Mouse (Mus musculus) hindbrain, embryonic 14.5 days (tissue): ENCODE measurements around the gene Klhl11. TPM values are rescaled to one million over a fixed set of nuclear protein-coding genes. Genes with fewer than 3 reads are reported as not detected.
A peak's percentile ranks its signal among the peaks of the same experiment; 100 is the strongest.

Source experiments
- ATAC-seq: fragments of 200-750 bp; cut with Nextera tagmentation; 2 replicates; pipeline ENCODE4 v1.8.0; 2017; ENCODE audit warnings: moderate number of reproducible peaks, mild to moderate bottlenecking, moderate TSS enrichment, moderate library complexity; ENCODE audit not compliant: low FRiP score
- DNase-seq: peaks from one replicate; pipeline ENCODE4 v3.0.0-alpha.2; 2015; ENCODE audit warnings: low spot score
- H3K27ac ChIP-seq: fragments of 300-500 bp; sonication (generic); 2 replicates; pipeline ENCODE4 v1.5.1; 2014; ENCODE audit warnings: mild to moderate bottlenecking, moderate library complexity
- H3K27me3 ChIP-seq: fragments of 300-500 bp; sonication (generic); 2 replicates; pipeline ENCODE4 v1.6.1; 2014; ENCODE audit warnings: mild to moderate bottlenecking, low read length, mixed read lengths; ENCODE audit not compliant: control insufficient read depth, insufficient read depth
- H3K36me3 ChIP-seq: fragments of 300-500 bp; sonication (generic); replicated peaks from 2 replicates; pipeline ENCODE4 v1.6.1; 2014; ENCODE audit not compliant: control insufficient read depth, insufficient read depth
- H3K4me1 ChIP-seq: fragments of 300-500 bp; sonication (generic); replicated peaks from 2 replicates; pipeline ENCODE4 v1.6.1; 2014; ENCODE audit warnings: antibody characterized with exemption, low read length, mixed read lengths; ENCODE audit not compliant: control insufficient read depth, insufficient read depth
- H3K4me2 ChIP-seq: fragments of 300-500 bp; sonication (generic); replicated peaks from 2 replicates; pipeline ENCODE4 v1.6.1; 2014; ENCODE audit warnings: mild to moderate bottlenecking, moderate library complexity
- H3K4me3 ChIP-seq: fragments of 300-500 bp; sonication (generic); replicated peaks from 2 replicates; pipeline ENCODE4 v1.5.1; 2014; ENCODE audit warnings: mild to moderate bottlenecking, low read length
- H3K9ac ChIP-seq: fragments of 300-500 bp; sonication (generic); 2 replicates; pipeline ENCODE4 v1.6.1; 2014
- H3K9me3 ChIP-seq: fragments of 300-500 bp; sonication (generic); 2 replicates; pipeline ENCODE4 v1.6.1; 2016; ENCODE audit warnings: low read length; ENCODE audit not compliant: control insufficient read depth
- WGBS: fragments of 180-500 bp; shearing (Covaris S2); extraction: QIAGEN DNeasy Blood & Tissue Kit; methylation state at CpG from one replicate; pipeline ENCODE4 v1.1.7; 2014; 5-methylcytosine and 5-hydroxymethylcytosine counted together
- polyA plus RNA-seq: library from polyadenylated mRNA; unstranded; fragments of >200 nt; fragmentation: Nextera tagmentation; extraction: Ambion mirVana; gene quantifications from 2 replicates; pipeline ENCODE4 v1.2.1, GENCODE M21; 2014

Klhl11 gene
- polyA plus RNA-seq, 1 experiment from 2014 or later, result 15.6 TPM

DNA sequence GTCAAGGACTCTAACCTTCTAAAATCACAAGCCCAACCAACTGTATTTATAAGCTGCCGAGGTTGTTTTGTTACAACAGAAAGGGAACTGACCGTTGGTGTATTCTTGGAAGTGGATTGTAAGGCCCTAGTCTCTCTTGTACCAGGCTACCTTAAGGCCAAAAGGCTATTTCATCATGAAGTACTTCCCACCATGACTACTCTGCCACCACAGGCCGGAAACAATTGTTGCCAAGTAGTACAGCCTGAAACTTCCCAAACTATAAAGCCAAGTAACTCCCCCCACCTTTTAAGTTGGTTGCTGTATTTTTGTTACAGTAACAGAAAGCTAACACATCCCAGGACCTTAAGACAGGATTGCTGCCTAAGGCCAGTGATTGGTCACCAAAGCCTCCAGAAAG lies 45.7 kb downstream of the Klhl11 start:
- Histone ChIP-seq H3K4me2 (no peak overlapping the region), H3K27ac (no peak overlapping the region), H3K9me3 (no peaks in the 10 kb centered on the region), H3K4me3 (no peak overlapping the region), H3K36me3 (peaks cover 19% of the 10 kb centered on the region), H3K9ac (no peak overlapping the region), H3K27me3 (no peaks in the 10 kb centered on the region), H3K4me1 (no peaks in the 10 kb centered on the region)
- no peak for DNase-seq
- no peak for ATAC-seq
- 90% methylated on average over 3 of the region's 3 CpGs for whole genome bisulfite sequencing

DNA sequence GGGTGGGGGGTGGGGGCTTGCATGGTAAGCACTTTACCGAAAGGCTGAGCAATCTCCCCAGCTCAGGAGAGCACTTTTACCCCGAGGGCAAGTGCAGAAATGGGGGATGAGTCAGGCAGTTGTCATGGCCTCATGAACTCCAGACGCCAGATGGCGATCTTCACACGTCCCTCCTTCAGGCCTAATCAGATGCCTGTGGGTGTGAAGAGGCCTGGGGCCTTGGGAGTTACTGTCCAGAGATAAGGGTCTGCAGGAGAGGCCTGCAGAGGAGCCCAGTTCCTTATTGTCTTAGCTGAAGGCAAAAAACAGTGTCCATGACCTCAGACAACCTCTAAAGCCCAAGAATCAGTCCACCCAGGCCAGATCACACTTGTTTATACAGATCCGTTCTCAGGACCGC lies 46.7 kb downstream of the Klhl11 start:
- Histone ChIP-seq H3K9ac (no peak overlapping the region), H3K36me3 (peaks cover 14% of the 10 kb centered on the region), H3K4me2 (no peak overlapping the region), H3K27ac (no peak overlapping the region), H3K4me3 (no peak overlapping the region), H3K9me3 (no peaks in the 10 kb centered on the region), H3K4me1 (no peaks in the 10 kb centered on the region), H3K27me3 (no peaks in the 10 kb centered on the region)
- WGBS, result 35% methylated on average over 7 of the region's 7 CpGs
- ATAC-seq (no peak), DNase-seq (no peak)

DNA sequence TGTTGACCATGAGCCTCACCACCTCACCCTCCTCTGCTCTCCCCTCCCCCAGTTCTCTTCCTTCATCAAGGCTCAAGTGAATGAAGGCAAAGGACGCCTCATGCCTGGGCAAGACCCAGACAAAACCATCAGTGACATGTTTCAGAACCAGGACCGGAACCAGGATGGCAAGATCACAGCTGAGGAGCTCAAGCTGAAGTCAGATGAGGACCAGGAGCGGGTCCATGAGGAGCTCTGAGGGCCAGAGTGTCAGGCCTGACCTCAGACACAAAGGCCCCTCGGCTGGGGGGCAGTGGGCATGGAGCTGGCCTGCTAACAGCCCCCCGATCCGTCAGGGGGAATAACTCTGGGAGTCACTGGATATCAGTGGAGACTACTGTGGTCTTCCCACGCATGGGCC lies 48.7 kb downstream of the Klhl11 start:
- 89% methylated on average over 7 of the region's 7 CpGs for WGBS
- Histone ChIP-seq H3K4me3 (no peak overlapping the region), H3K9ac (no peak overlapping the region), H3K9me3 (no peaks in the 10 kb centered on the region), H3K27ac (no peak overlapping the region), H3K4me1 (no peaks in the 10 kb centered on the region), H3K36me3 (no peaks in the 10 kb centered on the region), H3K4me2 (no peak overlapping the region), H3K27me3 (no peaks in the 10 kb centered on the region)
- no peak for DNase-seq
- ATAC-seq, result no peak

DNA sequence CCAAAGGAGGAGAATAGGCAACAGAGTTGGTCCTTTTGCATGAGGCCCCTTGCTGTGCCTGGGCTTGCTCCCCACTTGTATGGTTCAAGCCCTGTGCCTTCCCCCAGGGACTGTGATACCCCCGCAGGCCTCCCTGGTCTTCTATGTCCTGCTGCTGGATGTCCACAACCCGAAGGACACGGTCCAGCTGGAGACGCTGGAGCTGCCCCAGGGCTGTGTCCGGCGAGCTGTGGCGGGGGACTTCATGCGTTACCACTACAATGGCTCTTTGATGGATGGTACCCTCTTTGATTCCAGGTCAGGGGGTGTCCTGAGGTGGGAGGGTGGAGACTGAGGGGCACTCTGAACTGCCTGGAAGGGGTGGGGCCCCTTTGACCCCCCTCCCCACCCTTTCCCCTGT lies 51.0 kb downstream of the Klhl11 start:
- ATAC-seq, result no peak

DNA sequence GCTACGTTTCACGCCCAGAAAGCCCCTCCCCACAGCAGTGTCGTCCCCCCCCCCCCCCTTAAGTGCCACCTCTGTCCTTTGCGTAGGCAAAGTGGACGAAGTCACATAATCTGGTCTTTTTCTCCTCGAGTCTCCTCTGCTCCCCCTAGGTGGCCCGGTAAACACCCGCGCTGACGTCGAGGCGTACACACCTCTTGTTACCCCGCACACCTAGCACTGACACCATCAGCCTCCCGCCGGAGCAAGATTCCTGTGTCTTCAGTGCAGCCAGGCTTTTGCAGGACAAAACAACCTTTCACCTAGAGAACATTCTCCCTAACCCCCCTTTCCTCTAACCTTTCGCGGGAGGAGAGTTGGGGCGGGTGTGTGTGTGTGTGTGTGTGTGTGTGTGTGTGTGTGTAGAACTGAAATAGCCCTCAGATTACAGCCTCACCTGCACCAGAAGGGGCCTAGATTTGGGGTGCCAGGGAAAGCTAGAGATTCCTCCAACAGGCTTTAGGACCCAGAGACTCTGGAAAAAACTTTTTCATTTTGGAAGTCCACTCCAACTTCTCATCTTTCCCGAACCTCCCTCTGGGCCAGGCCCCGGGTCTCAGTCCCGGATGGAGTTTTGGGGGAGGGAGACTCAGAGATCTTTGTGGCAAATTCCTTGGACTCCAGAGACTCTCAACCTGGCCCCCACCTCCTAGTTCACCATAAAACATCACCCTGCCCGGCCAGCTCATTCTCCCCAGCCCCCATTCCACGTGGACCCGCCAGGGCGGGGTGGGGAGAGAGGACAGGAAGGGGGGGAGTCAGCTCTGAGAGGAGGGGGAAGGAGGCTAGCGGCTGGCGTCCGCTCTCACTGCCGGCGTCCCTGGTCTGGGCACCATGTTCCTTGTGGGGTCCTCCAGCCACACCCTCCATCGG lies 57.4 kb downstream of the Klhl11 start, which contains the start of gene Fkbp10:
Gene Fkbp10 (plus strand): TSS at position 784 of the 909 bp plus-strand sequence.
- Histone ChIP-seq H3K4me1 (peaks cover 9% of the 10 kb centered on the region), H3K4me3 (peak within 1 kb of the TSS; percentile 39), H3K4me2 (peak within 1 kb of the TSS; percentile 47), H3K36me3 (no peaks in the 10 kb centered on the region), H3K9ac (peak within 1 kb of the TSS; percentile 54), H3K9me3 (no peaks in the 10 kb centered on the region), H3K27me3 (peaks cover 24% of the 10 kb centered on the region), H3K27ac (peak within 1 kb of the TSS; percentile 16)
- ATAC-seq (peak; percentile 61; the same call in 1 of the 2 replicates), DNase-seq (no peak)
- 2% methylated on average over 31 of the region's 31 CpGs for WGBS

More for the DNA sequence above, 51.0 kb downstream of the Klhl11 start:
- DNase-seq, result no peak
- H3K27me3 ChIP-seq, result peaks cover 5% of the 10 kb centered on the region; the same call in 1 of the 2 replicates
- H3K9me3 ChIP-seq, result no peaks in the 10 kb centered on the region
- no peak overlapping the region for H3K4me2 ChIP-seq
- no peak overlapping the region for H3K9ac ChIP-seq
- no peaks in the 10 kb centered on the region for H3K4me1 ChIP-seq
- no peaks in the 10 kb centered on the region for H3K36me3 ChIP-seq
- no peak overlapping the region for H3K4me3 ChIP-seq
- H3K27ac ChIP-seq, result no peak overlapping the region
- WGBS, result 34% methylated on average over 8 of the region's 8 CpGs

DNA sequence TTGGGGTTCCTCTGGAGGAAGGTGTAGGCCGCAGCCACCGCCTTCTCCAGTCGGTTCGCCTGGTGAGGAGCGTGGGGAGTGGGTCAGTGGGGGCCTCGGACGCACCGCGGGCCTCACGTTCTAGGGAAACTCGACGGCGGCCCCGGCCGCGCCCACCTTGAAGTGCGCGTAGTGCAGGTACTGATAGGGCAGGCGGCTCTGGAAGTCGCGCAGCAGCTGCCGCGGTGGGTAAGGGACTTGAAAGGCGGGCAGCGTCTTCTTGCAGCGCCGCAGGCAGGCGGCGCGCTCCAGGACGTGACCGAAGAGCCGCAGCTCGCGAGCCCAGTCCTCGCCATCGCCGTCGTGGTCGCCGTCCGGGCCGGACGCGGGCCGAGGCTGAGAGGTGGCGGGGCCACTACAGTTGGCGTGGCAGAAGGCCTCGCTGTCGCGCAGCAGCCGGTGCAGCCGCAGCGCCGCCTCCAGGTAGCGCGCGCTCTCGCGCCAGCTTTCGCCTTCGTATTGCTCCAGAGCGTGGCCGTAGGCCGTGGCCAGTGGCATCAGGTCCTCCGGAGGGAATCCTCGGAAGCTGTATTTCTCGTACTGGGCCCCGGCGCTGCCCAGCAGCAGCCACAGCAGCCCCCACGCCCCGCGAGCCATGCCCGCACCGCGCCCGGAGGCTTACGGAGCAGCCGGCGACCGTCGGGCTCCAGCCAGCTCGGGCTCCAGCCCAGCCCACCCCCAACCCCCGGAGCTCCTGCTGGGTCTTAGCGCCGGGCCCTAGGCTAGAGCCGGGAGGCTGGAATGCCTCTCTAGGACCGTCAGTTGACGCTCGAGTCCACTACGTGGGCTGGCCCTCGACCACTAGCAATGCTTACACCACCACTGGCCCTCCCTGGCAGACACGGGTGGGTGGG lies 58.3 kb downstream of the Klhl11 start, which contains the start of gene P3h4:
Gene P3h4 (minus strand): TSS at position 816 of the 893 bp plus-strand sequence.
- WGBS, result 2% methylated on average over 88 of the region's 93 CpGs
- Histone ChIP-seq H3K27me3 (peaks cover 24% of the 10 kb centered on the region), H3K9me3 (no peaks in the 10 kb centered on the region), H3K4me2 (peak within 1 kb of the TSS; percentile 47), H3K4me3 (peak within 1 kb of the TSS; percentile 39), H3K36me3 (peaks cover 3% of the 10 kb centered on the region; the same call in 1 of the 2 replicates), H3K4me1 (peaks cover 9% of the 10 kb centered on the region), H3K27ac (peak within 1 kb of the TSS; percentile 16), H3K9ac (peak within 1 kb of the TSS; percentile 54)
- DNase-seq, result peak; percentile 78
- ATAC-seq, result peak; percentile 93

DNA sequence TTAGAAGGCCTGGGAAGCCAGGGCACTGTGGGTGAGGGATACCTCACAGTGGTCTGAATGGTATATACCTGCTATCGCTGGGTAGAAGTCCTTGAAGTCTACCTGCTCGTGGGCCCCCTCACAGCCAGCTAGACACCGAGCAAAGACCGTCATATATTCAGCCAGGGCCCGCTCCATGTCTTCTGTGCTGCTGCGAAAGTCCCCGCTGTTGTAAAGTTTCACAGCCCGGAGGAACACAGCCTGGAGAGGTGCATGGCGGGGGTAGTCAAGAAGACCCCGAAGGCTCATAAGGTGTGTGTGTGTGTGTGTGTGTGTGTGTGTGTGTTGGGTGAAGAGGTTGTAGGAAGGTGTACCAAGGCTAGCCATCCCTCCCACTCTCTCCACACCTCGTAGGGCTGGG lies 59.0 kb downstream of the Klhl11 start:
- ATAC-seq, result no peak
- Histone ChIP-seq H3K36me3 (peaks cover 10% of the 10 kb centered on the region), H3K4me2 (peak overlapping the region; percentile 47), H3K27ac (no peak overlapping the region), H3K4me3 (peak overlapping the region; percentile 39), H3K9me3 (no peaks in the 10 kb centered on the region), H3K27me3 (peaks cover 24% of the 10 kb centered on the region), H3K4me1 (peaks cover 9% of the 10 kb centered on the region), H3K9ac (peak overlapping the region; percentile 54)
- WGBS, result 77% methylated on average over 11 of the region's 11 CpGs
- no peak for DNase-seq
